Mouse (Mus musculus) kidney, postnatal 14 days (tissue): ENCODE measurements at regions not wholly inside any gene's neighbourhood (a gene's known extent, or its start where the extent isn't known, plus 50 kb on each side); places are given as distances from the start of the nearest gene placed in this dataset.
"Not testable (repeated sequence)": the region's sequence is repeated elsewhere in the genome, so short reads cannot be mapped to it uniquely, and the experiment has no call there.

ENCODE experiments used
- DNase-seq: peaks from one replicate; pipeline ENCODE4 v3.0.0; 2022; ENCODE audit warnings: mixed read lengths

GRCm38 (mm10) chr14:53374591-53374990 is 879.0 kb upstream of the Olfr1507 start:
- not testable (repeated sequence) for DNase-seq

- DNase-seq: not testable (repeated sequence)
These were observed 878.4 kb upstream of the Olfr1507 start for GRCm38 (mm10) chr14:53373777-53374468.

GRCm38 (mm10) chr14:53369776-53370175 is 874.2 kb upstream of the Olfr1507 start:
- DNase-seq: no peak

DNA sequence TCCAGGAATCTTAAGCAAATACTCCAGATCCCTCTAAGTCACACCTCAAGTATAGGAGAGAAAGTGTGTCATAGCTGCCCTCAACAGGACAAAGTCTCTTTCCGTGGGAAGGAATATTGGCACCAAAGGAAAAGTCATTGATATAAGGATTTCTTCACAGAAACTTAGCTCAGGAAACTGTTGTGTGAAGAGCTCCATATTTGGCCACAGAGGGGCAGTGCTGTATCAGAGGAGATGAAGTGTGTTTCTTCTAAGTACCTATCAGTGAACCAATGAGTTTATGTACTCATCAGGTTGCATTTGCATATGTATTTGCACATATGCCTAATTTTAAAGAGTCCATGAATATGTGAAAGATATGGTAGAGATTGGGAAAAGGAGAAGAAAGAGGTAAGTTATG is 871.9 kb upstream of the Olfr1507 start:
- DNase-seq: not testable (repeated sequence)

- DNase-seq: not testable (repeated sequence)
These were observed 868.4 kb upstream of the Olfr1507 start for GRCm38 (mm10) chr14:53363995-53364394.

DNA sequence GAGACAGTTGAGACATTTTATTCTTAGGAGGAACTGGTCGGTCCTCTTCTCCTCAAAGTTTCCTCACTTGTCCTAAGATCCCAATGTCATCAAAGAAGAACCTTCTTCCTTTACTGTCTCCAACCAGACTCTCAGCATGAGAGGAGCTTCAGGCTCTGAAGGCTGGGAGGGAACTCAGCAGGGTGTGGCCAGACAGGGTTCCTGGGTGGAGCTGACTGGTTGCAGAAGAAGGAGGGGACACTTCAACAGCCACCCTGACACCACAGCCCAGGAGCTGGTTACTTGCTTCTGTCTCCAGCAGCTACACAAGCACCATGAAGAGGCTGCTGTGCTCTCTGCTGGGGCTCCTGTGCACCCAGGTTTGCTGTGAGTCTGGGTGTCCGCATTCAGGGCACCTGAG is 866.5 kb upstream of the Olfr1507 start:
- DNase-seq: not testable (repeated sequence)

DNA sequence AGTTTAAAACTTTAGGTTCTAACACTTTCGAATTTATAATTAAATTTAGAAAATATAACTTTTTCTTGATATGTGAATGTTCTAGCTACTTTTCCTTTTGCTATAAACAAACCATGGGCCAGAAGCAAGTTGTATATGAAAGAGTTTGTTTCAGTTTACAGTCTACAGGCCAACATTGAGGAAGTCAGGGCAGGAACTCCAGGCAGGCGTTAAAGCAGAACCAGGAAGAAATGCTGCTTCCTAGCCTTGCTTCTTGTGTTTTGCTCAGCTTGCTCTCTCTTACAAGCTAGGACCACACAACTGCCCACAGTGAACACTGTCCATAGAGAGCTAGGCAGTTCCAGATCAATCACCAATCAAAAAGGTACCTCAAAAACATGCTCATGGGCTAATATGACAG is 861.9 kb upstream of the Olfr1507 start:
- DNase-seq: not testable (repeated sequence)

DNA sequence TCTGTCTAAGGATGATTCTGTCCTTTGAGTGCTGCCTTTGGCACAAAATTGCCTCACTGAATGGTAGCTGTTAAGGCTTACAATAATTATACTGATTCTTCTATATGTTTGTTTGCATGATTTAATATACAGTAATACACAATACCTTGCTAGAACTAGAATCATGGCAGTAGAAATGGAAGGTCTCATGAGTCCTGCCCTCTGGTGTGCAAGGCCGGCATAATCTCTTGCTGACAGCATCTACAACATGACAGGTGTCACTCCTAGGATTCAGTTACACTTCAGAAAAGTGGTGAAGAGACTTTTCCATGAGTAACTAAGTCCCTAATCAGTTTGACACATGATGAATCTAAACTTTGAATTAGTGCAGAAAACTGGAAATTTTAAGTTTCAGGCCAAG is 861.2 kb upstream of the Olfr1507 start:
- not testable (repeated sequence) for DNase-seq

GRCm38 (mm10) chr14:53351457-53351856 is 855.9 kb upstream of the Olfr1507 start:
- DNase-seq: not testable (repeated sequence)

- not testable (repeated sequence) for DNase-seq
These were observed 855.2 kb upstream of the Olfr1507 start for GRCm38 (mm10) chr14:53350780-53351179.

DNA sequence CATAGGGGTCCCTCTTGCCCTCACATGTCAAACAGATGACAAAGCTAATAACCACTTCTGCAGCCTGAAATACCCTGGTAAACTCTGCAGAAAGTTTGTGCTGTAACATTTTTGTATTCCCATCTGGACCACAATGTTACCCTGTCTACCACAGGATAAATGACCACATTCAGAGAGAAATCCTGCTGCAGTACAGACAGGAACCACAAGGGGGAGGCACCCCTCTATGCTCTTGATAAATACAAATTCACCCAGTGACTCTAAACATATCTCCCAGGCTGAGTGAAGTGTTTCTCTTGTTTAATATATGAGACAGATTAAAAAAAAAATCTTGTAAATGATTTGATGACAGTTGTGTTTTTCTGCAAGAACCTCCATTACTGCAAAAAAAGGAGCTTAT is 853.6 kb upstream of the Olfr1507 start:
- DNase-seq: not testable (repeated sequence)

DNA sequence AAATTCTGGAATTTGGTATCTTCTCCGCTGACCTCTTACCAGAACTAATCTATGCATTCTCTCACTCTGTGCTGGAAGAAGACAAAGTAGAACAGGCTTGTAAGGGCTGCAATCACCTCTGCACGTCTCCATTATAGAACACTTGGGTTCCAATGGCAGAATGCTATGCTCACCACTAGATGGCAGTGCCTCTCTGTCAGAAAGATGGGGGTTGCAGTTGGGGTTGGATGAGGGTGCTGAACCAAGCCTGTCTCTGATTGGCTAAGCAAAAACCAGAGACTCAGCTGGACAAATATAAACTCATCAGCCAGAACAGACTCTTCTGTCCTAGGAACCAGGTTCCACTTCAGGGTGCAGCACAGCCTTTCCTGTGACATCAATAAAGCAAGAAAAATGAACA is 850.0 kb upstream of the Olfr1507 start:
- not testable (repeated sequence) for DNase-seq

GRCm38 (mm10) chr14:53343849-53344248 is 848.3 kb upstream of the Olfr1507 start:
- not testable (repeated sequence) for DNase-seq

- not testable (repeated sequence) for DNase-seq
These were observed 843.6 kb upstream of the Olfr1507 start for GRCm38 (mm10) chr14:53339167-53339566.

- not testable (repeated sequence) for DNase-seq
These were observed 841.9 kb upstream of the Olfr1507 start for GRCm38 (mm10) chr14:53337446-53337845.

DNA sequence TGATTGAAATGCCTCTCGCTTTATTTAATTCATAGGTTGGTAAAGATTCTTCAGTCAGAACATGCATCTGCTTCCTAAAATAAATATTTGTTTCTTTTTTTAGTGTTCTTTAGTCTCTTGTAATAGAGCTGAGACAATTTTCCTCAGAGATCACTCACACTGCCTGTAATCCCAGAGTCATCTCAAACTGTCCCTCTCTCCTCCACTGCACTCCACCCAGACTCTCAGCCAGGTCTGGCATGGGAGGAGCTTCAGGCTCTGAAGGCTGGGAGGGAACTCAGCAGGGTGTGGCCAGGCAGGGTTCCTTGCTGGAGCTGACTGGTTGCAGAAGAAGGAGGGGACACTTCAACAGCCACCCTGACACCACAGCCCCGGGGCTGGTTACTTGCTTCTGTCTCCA is 841.2 kb upstream of the Olfr1507 start:
- DNase-seq: not testable (repeated sequence)

DNA sequence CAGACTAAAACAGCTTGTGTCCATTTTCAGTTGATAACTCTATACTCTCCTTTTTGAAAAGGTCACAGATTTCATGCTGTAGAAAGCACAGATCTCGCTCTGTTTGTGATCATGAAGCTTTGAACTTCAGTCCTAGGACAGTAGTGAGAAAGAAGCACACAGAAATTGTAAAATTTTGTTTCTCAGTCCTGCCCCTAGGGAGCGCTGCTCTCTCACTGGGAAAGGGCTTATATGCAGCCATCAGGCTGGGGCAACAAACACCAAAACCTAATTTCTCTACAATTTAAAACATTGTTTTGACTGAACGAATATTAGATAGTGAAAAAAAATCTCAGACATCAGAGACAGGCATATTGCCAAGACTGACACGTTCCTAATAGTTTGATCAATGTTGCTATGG is 838.9 kb upstream of the Olfr1507 start:
- not testable (repeated sequence) for DNase-seq

- DNase-seq: not testable (repeated sequence)
These were observed 835.6 kb upstream of the Olfr1507 start for GRCm38 (mm10) chr14:53331153-53331552.

DNA sequence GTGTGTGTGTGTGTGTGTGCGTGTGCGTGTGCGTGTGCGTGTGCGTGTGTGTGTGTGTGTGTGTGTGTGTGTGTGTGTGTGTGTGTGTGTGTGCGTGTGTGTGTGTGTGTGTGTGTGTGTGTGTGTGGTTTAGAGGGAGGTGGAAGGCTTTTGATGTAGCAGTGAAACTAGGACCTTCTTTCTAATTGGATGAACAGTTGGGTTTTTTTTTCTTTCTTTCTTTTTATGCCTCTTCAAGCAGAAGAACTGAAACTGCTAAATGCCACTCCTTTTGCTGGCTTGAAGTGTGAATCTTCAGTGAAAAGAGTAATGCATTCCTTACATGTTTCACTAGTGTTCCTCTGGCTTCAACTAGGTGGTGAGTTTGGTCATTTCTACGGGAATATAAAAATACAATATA is 828.8 kb upstream of the Olfr1507 start:
- not testable (repeated sequence) for DNase-seq

- DNase-seq: not testable (repeated sequence)
These were observed 823.2 kb upstream of the Olfr1507 start for GRCm38 (mm10) chr14:53318512-53319309.

GRCm38 (mm10) chr14:53312490-53312889 is 816.9 kb upstream of the Olfr1507 start:
- peak; percentile 0 for DNase-seq

DNA sequence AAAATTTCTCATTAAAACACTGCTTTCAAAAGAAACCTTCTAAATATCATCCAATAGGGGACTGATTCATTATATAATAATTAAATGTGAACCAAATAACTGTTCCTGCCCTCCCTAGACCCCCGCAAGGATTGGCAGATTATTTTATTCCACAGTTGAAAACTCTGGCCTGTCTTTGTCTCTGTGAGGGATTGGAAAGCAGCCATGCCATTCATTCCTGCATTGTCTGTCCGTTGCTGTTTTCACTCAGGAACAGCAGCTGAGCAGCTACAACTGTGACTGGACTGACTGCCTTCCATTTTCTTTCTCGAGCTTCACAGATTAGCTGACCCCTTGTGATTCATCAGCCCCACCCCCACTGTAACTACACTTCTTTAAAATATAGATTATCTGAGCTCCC is 807.6 kb upstream of the Olfr1507 start:
- not testable (repeated sequence) for DNase-seq

DNA sequence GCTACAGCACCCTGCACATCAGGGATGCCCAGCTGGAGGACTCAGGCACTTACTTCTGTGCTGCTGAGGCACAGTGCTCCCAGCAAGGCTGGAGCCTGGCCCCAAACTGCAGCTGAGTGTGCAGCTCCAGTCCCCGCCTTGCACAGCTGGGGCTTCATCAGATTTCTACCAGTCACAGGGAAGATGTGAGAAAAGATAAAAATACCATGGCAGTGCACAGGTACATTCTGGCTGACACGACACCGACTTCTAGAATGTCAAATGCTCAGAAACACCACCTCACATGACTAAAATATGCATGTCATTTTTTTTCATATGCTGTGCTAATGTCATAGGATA is 806.9 kb upstream of the Olfr1507 start:
- DNase-seq: not testable (repeated sequence)
